Mouse (Mus musculus): ENCODE results near the gene Krt28.

DNA sequence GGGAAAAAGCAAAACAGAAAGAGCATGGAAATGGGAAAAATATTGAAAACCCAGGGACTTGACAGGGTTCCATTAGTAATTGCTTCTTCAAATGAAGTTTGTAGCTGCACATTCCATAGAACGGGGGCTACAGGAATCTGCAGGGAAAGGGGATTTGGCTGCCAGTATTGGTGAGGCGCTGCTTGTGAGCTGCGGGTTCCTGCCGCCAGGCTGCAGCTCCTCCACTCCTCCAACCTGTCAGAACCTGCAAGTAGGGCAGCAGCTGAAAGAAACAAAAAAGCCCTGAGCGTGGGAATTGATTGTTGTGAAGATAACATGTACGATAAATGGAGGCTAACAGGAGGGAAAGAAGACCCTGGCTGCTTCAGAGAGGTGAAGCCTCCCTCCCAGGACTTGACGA, 16.2 kb upstream of the Krt28 start:
- TF ChIP-seq CTCF (IDR thresholded peaks at IDR 0.05): no peak
- no peak for TF ChIP-seq EP300 (IDR thresholded peaks at IDR 0.05)
